Mouse (Mus musculus) activated CD4-positive, CD25-positive, alpha-beta regulatory T cell (primary cell): ENCODE data around the gene Rerg. TPM values are rescaled to one million over a fixed set of nuclear protein-coding genes. Genes with fewer than 3 reads are reported as not detected.

Experiments used
- polyA plus RNA-seq, 2 experiments: library from polyadenylated mRNA; unstranded; fragments of 100-300 nt; shearing (Covaris generic); gene quantifications; one replicate each; pipeline ENCODE4 v1.2.1; 2017

Rerg gene
- polyA plus RNA-seq: not detected

DNA sequence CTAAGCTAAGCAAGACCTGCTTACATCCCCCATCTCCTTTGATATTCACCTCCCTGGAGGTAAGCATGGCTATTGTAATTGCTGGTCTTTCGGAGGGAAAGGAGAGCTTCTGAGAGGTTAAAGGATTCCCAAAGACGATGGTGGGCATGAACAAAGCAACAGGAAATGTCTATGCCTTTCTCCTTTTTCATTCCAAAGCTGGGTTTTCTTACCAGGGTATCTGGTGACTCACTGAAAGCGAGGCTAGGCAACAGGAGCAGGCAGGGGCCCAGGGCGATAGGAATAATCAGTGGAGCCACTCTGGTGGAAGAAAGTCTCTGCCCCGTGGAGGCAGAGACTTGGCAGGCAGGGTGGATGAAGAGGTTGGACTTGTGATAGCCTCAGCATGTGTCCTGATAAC is at the start of gene Rerg:
Gene Rerg (minus strand): TSS at position 272 of the 400 bp plus-strand sequence.

Other genes with a start within 250 kb of the Rerg start
- gene Erp27, start 248.3 kb downstream of the Rerg start, polyA plus RNA-seq: 1 to 10 TPM; 2.5 to 3.5 TPM
- gene Pde6h, start 246.7 kb downstream of the Rerg start, polyA plus RNA-seq: under 1 TPM; 0.20 to 0.74 TPM
- gene Arhgdib, start 228.6 kb downstream of the Rerg start, polyA plus RNA-seq: 1,000 to 10,000 TPM; 2,391 to 2,736 TPM
- 1 to 10 TPM in 1 of 2 experiments, not detected in 1; 1.3 TPM for gene Ptpro, start 81.8 kb upstream of the Rerg start, polyA plus RNA-seq